Mouse (Mus musculus): ENCODE measurements at regions not wholly inside any gene's neighbourhood (a gene's known extent, or its start where the extent isn't known, plus 50 kb on each side); places are given as distances from the start of the nearest gene placed in this dataset.

DNA sequence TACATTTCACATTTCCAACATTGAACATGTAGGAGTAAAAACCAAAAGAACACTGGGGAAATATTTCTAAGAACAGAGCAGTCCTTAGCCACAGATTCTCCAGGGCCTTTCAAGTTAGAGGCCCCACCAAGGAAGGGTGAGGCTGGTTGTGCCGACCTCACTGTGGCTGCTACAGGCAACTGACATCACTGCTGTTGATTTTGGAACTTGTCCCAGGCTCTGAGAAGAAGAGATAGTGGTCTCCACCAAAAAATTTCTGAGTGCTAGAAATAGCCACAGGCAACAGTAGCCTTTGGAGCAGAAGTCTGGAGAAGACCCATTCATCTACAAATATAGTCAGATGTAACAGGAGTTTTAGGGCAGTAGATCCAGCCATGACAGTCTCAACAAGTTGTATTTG is 959.7 kb upstream of the Lrrc6 start:
- peak; percentile 13 for DNase-seq

GRCm38 (mm10) chr15:67434284-67434683 is 933.6 kb upstream of the Lrrc6 start:
- DNase-seq: peak; percentile 66

GRCm38 (mm10) chr15:67423922-67424321 is 923.2 kb upstream of the Lrrc6 start:
- DNase-seq: no peak

GRCm38 (mm10) chr15:67422277-67422953 is 921.7 kb upstream of the Lrrc6 start:
- no peak for DNase-seq

DNA sequence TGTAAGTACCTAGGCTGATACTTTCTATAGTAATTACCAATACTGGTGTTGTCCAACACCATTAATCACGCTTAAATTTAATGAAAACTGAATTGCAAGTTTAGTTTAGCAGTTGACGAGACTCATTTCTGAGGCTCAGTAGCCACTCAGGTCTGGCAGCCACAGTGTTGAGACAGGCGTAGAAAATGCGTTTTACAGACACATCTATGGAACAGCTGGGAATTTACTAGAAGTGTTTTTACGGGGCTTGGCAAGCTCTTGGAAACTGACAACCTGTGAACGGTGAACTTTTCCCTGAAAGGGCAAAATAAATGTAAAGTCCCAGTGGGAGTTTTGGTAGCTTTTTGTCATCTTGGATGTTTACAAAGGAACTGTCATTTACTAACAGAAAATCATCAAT is 920.1 kb upstream of the Lrrc6 start:
- no peak for DNase-seq

DNA sequence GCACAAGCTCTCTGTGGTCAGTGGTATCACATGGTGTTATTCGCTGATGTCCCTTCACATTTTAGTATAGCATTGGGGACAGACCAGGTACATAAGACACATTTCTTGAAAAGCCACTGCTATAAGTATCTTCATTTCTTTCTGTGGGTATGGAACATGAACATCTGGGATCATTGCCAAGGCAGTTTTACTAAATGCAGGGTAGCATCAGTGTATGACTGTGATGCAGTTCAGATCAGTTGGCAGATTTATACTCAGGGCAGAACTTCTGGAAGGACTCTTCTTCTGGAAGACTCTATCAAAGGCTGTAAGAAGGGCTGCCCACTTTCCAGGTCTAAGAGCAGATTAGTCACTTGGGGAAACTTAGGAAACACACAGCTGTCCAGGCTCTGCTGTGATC is 919.0 kb upstream of the Lrrc6 start:
- no peak for DNase-seq

GRCm38 (mm10) chr15:67417742-67418163 is 917.0 kb upstream of the Lrrc6 start:
- no peak for DNase-seq

DNA sequence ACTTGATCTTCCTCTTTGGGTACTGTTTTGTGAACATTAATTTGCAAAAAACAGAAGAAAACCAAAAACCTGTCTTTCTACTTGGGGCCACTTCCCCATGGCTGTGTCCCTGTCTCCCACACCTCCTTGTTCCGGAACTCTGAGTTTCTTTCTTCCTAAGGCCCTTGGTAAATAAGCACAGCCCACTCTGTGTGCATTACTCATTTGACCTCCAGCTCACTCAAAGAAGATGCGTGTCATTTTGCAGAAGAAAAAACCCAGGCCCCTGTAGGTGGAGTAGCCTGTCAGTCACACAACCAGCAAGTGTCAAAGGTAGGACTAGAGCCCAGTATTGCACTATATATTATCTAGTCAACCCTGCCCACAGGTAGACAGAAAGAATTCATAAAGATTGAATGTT is 915.1 kb upstream of the Lrrc6 start:
- DNase-seq: no peak

DNA sequence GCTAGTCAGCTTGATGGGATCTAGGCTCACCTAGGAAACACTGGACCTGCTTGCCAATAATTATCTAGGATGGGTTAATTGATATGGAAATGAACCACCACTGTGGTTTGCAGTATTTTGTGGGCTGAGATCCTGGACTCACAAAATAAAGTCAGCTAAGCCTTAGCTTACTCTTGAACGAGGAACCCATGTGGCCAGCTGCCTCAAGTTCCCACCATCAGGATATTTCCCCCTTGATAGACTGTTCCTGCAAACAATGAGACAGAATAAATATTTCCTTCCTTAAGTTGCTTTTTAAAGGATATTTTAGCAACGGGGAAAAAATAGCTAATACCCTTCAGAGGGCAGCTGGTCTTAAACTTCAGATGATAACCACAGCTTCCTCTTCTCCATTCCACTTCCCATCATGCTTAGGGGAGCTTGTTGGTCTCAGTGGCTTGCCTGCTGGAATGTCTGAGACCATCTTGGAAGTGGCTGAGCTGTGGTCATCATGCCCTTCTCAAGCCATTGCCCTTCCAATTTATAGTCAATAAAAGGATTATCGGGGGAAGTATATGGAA is 913.7 kb upstream of the Lrrc6 start:
- no peak for DNase-seq

DNA sequence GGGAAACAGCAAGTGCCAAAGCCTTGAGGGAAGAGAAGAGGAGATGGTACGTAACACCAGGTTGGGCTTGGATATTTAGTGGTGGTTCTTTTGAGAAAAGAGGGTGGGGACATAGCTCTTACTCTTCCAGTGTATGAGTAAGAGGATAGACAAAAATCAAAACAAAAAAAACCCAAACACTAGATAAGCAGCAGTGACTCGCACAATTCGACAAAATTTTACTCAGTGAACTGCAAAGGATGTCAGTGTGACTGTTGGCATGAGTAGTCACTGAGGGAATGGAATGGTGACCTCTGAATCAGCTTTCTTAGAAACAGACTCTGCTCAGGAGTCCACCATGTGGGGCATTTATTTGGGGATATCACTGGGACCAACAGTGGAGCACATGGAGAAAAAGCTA is 912.9 kb upstream of the Lrrc6 start:
- DNase-seq: no peak

GRCm38 (mm10) chr15:67412394-67412793 is 911.7 kb upstream of the Lrrc6 start:
- no peak for DNase-seq

DNA sequence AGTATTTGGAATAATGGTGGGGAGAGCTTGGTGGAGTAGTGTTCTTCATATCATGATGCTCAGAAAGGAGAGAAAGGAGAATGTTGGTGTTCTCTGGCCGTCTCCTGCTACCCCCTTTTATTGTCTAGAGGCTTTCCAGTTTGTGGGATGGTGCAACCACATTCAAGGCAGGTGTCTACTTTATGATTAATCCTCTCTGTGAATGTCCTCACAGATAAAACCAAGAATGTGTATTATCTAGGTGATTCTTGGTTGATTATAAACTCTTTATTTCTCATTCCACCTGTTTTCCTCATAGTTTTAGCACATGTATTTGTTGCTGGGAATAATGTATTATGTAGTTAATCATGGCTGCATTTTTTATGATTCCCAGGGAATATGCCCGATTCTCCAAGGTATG is 910.9 kb upstream of the Lrrc6 start:
- DNase-seq: no peak

DNA sequence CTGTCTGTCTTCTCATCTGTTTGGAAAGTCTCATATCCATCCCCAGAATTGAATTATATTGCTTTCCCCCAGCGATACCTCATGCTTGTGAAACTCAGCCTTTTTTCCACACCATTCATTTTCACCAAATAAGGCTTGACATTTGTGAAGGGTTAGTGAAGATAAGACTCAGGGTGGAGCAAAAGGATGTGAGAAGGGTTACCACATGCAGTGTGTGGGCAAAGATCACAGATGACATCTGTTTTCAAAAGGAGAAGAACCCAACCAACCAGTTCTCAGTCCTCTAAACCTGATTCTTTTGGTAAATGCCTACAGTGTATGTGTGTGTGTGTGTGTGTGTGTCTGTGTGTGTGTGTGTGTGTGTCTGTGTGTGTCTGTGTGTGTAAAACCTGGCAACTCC is 909.3 kb upstream of the Lrrc6 start:
- no peak for DNase-seq

DNA sequence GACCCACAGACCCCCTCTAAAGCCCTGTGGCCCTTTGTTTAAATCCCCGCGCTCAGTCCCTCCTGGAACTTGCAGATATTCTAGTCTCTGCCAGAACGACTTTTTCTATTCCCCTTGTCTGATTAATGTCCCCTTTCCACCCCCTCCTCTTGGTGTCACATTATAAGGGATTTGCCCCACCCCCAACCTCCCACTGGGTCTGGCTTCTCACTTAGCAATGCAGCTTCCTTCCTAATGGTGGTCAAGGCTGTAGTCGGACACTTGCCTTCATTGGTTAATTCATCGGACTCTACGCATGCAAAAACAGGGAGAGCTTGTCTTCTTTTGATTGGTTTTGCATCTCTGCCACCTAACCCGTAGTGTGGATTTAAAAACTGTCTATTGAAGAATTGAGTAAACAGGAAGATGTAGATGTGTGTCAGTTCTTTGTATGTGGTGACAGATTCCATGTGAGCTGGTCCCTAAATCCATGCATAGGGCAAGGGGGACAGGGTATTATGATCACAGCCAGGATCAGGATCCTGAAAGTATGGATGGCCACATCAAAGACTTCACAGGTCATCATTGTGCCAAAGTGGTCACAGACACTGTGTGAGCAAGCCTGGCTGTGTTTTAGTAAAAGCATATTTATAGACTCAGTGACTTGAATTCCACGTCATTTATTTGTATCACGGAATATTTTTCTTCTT is 908.3 kb upstream of the Lrrc6 start:
- DNase-seq: no peak

DNA sequence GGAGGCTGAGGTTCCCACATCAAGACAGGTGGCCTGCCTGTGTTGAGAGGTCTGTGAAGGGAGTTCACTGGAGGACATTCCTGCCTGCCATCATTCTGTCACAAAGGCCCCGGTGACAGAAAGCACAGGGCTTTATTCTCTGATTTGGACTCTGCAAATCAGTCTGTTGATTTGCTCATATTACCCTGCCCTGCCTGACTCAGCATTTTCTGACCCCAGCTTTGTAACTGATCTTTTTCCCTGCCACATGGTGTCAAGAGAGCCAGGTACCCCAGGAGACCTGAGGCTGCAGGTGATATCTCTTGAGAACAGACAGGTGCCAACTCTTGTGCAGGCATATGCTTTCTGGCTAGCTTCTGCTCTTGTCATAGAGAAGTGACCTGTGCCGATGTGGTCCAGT is 906.5 kb upstream of the Lrrc6 start:
- no peak for DNase-seq

- peak; percentile 46 for DNase-seq
These were observed 904.8 kb upstream of the Lrrc6 start for GRCm38 (mm10) chr15:67405523-67405922.

DNA sequence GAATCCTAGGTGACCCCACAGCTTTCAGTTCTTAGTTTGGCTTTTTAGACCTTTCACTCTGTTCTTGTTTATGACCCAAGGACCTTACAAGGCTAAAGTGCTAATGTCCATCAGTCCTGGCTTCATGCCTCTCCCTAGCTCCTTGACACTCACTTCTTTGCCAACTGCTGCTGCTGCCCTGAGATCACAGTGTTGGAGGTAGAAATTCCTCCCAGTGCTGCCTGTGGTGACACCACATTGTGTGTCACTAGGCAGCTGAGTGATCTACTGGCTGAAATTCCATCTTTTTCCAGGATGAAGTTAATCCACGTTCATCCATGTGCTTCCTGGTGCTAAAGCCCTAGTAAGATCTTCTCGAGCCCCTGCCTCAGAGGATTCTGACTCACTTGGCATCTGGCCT is 904.3 kb upstream of the Lrrc6 start:
- DNase-seq: peak; percentile 16

GRCm38 (mm10) chr15:67402310-67402709 is 901.6 kb upstream of the Lrrc6 start:
- DNase-seq: no peak

GRCm38 (mm10) chr15:67397269-67397668 is 896.6 kb upstream of the Lrrc6 start:
- no peak for DNase-seq

GRCm38 (mm10) chr15:67395114-67395513 is 894.4 kb upstream of the Lrrc6 start:
- DNase-seq: no peak

GRCm38 (mm10) chr15:67391918-67392317 is 891.2 kb upstream of the Lrrc6 start:
- no peak for DNase-seq

DNA sequence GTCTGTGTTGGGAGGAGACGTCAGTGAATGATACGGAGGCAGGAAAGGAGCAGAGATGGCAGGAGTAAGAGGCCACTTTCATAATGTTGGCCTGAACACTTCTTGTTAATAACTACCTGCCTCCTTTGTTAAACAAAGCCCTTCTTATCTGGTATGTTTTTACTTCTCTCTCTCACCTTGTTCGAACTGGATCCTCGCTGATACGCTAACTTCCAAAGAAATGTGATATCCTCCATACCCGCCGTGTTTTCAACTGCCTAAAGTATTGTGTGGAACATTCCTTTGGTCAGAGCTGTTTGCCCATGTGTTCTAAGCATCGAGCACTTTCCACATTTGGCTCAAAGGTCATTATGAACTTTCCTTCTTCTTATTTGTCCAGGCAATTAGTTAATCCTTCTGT is 887.8 kb upstream of the Lrrc6 start:
- no peak for DNase-seq

DNA sequence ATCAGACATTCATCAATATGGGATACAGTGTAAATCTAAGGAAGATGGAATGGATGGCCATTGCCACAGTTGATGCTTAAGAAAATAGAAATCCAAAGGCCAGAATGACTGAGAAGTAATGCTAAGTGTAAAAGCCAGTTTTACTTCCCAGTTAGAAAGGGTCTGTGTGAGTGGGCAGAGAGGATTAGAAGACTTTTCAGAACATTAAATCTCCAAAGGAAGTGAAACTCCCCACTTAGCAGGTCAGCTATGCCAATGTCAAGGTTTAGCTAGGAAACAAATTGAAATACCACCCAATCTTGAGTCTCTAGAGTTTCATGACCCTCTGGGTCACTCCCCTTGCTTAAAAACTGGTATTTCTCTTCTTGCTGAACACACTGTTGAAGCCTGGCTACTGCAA is 886.2 kb upstream of the Lrrc6 start:
- DNase-seq: no peak

- no peak for DNase-seq
These were observed 872.9 kb upstream of the Lrrc6 start for GRCm38 (mm10) chr15:67373599-67373998.
